Mouse (Mus musculus) large intestine, adult 2 months (tissue): Measurements from ENCODE around the gene Cbx5. TPM values are rescaled to one million over a fixed set of nuclear protein-coding genes. Genes with fewer than 3 reads are reported as not detected.

Experiments used
- DNase-seq: peaks from one replicate; pipeline ENCODE4 v3.0.0-alpha.2; 2012; ENCODE audit warnings: low read depth, low spot score
- WGBS: fragments of 180-500 bp; shearing (Covaris S2); methylation state at CpG from one replicate; pipeline ENCODE4 v1.1.7; 2018; 5-methylcytosine and 5-hydroxymethylcytosine counted together
- polyA plus RNA-seq: library from polyadenylated mRNA; depleted of rRNA; stranded (reverse); fragments of >200 nt; gene quantifications from 2 replicates; pipeline ENCODE4 v1.2.3, GENCODE M21; 2012

The Cbx5 gene
- polyA plus RNA-seq, 1 experiment, result 11.1 TPM

GRCm38 (mm10) chr15:103180406-103180805 lies 59.2 kb downstream of the Cbx5 start:
- DNase-seq, result no peak

DNA sequence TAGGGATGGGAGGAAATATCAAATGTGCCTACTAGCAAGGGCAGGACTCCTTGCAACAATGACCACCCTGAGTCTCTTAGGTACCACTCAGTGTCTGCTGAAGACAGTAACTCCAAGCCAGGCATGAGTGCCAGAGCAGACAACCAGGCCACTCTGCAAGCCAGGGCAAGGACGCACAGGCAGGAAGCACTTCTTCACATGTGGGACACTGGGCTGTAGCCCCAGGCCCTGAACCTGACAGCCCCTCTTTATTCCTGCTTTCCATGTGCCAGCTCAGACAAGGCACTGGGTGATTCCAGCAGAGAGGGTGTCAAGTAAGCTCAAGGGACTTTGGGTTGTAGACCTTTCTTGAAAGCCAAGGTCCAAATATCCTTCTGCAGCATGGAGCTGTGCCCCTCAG lies 60.8 kb downstream of the Cbx5 start:
- DNase-seq, result no peak
- WGBS, result 81% methylated on average over 1 of the region's 1 CpGs

GRCm38 (mm10) chr15:103178137-103178536 lies 61.5 kb downstream of the Cbx5 start:
- 13% methylated on average over 12 of the region's 12 CpGs for WGBS
- no peak for DNase-seq

DNA sequence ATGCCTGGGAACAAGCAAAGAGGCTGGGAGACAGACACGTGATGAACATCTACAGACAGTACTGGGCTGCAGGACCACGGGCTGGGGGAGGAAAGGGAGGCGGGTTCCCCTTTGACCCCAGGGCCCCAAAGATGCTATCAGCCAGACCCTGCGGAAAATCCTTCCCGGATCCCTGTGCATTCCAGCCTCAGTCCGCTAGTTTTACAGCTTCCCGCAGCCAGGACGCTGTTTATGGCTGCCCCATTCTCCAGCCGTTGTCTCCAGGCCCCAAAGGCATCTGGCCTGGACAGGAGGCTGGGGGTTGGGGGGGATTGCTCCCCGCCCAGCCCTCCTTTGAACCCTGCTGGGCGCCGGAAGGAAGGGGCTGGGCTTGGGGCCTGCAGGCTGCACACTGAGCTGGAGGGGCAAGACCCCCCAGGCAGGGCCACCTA lies 62.0 kb downstream of the Cbx5 start:
- WGBS, result 9% methylated on average over 12 of the region's 12 CpGs
- DNase-seq, result no peak

- peak; percentile 59 for DNase-seq
- WGBS, result 2% methylated on average over 18 of the region's 18 CpGs
Observed at GRCm38 (mm10) chr15:103176874-103177421, 62.7 kb downstream of the Cbx5 start.

DNA sequence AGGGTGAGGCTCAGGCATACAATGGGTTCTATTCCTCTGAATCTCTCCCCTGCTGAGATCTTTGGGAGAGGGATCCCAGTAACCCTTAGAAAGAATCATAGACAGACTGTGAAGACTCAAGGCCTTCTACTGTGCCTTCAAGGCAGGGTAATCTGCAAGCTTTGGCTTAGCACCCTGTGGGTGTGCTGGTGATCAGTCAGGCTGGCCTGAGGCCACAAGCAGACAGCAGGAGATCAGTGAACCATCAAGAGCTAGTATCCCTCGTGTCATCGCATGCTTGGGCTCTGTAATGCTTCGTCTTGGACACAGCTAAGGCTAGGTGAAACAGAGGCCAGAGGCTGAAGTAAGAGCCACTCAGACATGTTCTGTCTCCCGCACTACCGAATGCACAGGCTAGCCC lies 66.4 kb downstream of the Cbx5 start:
- 93% methylated on average over 5 of the region's 5 CpGs for WGBS
- no peak for DNase-seq

DNA sequence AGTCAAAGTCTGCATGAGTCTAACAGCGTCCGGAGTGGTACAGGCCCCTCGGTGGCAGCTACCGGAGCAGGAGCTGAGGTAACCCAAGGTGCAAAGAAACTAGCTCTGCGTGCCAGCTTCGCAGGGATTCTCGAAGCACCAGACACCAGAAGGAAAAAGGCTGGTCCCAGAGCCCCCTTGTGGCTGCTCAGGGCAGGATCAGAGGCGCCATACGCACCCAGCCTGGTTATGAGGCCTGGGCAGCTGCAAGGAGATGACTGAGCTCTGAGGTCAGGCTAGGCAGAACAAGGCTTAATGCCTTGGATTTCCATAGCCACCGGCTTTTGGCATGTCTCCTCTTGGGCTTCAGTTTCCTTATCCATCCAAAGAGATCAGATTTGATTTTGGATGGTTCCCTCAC lies 67.1 kb downstream of the Cbx5 start:
- 9% methylated on average over 10 of the region's 10 CpGs for WGBS

GRCm38 (mm10) chr15:103171276-103171675 lies 68.3 kb downstream of the Cbx5 start:
- no peak for DNase-seq

More for the DNA sequence above, 67.1 kb downstream of the Cbx5 start:
- DNase-seq, result no peak

DNA sequence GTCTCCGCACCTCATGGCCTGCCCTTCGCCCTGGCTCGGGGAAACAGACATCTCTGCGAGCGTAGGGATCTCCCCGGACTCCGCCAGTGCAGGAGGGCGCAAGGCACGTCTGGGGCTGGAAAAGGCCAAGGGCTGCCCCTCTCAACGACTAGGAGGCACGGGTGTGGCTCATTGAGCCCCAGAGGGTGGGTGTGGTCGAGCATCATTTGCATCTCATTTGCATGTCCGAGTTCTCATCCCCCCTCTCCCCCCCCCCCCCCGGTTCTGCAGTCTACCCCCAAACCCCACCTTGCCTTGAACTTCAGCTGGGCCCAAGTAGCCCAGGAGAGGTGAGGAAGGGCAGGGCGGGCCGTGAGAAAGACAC lies 69.3 kb downstream of the Cbx5 start:
- DNase-seq, result no peak
- 30% methylated on average over 14 of the region's 16 CpGs for WGBS

More at GRCm38 (mm10) chr15:103171276-103171675, 68.3 kb downstream of the Cbx5 start:
- WGBS, result 18% methylated on average over 8 of the region's 8 CpGs

DNA sequence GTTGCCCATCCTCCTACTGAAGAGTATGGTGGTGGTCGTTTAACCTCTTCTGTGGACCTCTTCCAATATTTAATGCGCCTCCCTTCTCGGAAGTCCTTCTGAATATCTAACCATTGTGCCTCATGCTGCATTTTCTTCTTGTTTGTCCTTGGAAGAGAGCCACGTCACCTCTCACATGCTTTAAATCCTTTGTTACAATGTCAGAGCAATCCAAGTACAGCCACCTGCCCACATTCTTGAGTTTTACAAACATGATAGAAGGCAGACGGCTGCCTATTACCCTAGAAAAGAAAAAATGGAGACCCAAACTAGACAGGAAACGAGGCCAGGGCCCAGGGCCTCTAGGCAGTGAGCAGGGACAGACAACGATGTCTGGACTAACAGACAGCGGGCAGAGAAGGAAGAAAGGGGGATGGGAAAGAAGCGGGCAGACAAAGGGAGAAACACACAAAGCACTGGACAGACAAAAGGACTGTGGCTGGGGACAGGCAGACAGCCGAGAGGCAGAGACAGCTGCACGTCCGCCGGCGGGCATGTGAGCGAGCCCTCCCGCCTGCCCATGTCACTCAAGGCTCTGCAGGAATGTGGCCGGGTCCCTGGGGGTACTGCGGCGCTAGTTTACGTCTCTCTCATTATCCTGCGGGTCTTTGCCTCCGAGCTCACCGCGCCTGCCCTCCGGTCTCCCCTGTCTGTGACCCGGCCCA lies 69.9 kb downstream of the Cbx5 start:
- no peak for DNase-seq
- WGBS, result 19% methylated on average over 26 of the region's 26 CpGs

DNA sequence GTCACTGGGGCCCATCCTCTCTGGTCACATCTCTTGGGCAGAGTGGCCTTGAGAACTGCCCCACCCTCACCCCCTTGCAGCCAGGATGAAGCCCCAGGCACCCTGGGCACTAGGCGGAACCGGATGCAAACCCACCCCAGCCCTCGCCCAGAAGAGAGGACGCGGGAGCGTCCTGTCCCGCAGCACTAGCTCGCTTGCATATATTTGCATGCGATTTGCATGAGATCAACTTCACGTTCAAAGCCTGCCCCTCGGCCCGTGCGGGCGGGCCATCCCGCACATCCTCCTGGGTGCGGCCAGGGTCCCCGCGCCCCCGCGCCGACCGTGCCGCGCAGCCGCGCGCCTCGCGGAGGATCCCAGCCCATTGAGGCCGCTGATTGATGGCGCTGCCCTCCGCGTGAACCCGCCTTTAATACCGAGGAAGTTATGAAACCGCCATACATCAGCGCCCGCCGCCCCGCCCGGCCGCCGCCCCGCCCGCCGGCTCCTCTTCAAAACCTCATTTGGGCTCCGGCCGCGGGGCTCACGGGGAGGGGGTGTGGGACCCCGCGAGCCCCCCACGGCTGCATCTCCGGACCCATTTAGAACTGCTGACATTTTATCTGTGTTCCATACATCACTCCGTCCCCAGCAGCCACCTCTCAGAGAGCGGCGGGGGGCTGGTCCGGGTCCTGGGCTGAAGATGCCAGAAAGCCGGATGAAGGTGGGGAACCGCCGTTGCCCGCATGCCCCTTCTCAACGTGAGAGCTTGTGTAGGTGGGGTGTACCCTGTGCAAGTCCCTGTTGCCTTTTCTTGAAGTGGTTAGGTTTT lies 70.6 kb downstream of the Cbx5 start:
- WGBS, result 2% methylated on average over 63 of the region's 63 CpGs
- DNase-seq, result no peak

DNA sequence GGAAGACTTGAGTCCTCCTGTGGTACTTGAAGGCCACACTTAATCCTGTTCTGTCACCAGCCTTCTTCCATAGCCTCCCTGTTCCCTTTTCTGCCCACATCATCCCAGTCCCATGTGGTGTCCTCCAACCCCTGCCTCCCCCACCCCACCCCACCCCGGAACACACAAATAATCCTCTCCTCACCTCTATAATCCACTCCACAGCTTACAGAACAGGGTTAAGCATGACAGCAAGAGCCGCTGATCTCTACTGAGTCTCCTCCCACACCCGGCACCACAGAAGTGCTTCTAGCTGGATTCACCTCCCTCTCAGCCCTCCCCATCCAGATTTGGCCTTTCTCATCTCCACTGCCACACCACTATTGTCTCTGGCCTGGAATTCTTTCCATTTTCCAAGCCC lies 71.8 kb downstream of the Cbx5 start:
- DNase-seq, result no peak
- 36% methylated on average over 3 of the region's 3 CpGs for WGBS

GRCm38 (mm10) chr15:103167042-103167615 lies 72.5 kb downstream of the Cbx5 start, which contains the start of gene Smug1:
TSS of gene Smug1 (minus strand) at chr15:103167092.
- DNase-seq, result no peak
- 67% methylated on average over 6 of the region's 6 CpGs for WGBS

- no peak for DNase-seq
- WGBS, result 53% methylated on average over 5 of the region's 5 CpGs
Observed at GRCm38 (mm10) chr15:103165924-103166323, 73.7 kb downstream of the Cbx5 start.

DNA sequence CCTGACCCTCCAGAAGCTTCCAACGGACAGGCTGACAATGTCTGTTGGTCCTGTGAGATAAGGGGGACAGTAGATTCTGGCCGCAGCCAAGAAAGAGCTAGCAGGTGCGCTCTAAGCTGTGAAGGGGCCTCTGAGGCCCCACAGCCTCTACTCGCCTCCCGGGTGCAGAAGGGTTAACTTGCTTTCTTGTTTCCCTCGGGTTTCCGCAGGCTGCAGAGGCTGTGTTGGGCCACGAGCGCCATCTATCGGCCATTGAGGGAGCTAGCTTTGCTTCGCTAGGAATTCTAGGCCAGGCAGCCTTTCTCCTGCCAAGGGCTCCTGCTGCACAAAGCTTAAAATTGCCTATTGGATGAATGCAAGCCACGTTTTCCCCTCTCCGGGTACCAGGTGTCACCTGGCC lies 74.2 kb downstream of the Cbx5 start:
- WGBS, result 2% methylated on average over 13 of the region's 13 CpGs
- DNase-seq, result peak; percentile 81

DNA sequence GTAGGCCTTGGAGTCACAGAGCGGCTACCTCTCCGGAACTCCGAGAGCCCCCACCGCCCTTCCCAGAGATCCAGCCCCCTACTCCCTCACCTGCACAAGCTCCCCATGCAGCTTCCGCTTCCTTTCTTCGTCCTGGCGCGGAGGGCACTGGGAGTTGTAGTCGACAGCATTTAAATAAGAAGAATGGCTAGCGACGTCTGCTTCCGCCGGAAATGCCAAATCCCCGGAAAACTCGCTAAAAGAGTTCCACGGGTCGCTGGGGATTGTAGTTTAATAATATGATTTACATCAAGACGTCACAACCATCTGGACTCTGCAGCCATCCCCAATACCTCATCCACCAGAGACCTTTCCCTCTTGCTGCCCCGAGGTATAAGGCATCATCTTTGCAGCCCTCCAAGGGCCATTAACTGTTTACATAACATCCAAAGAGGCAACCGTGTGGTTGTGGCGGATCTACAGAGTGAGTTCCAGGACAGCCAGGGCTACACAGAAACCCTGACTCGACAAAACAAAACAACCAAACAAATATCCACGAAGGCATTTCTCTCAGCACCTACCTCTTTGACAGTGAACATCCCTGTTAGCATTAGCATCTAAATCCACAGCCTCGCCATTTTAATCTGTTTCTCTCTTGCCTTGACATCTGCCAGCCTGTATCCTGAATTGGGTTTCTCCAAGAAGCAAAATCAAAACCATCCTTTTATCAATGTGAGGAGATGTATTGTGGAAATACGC lies 76.3 kb downstream of the Cbx5 start:
- peak; percentile 95 for DNase-seq
- WGBS, result 9% methylated on average over 25 of the region's 25 CpGs

DNA sequence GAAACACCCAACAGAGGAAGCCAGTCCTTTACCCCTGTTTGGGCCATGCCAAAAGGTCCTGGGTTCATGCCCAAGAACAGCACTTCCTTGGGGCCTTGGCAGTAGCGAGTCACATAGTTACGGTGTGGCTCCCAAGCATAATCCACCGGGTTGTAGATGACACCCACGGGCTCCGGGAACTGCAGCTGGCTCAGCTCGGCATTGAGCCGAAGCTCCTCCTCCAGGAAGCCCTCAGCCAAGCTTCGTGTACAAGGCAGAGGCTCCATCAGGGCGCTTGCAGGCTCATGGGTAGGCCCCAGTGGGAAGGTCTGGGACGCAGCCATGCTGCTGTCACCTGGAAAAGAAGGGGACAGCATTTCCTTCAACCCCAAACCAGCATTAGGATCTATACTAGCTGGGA lies 82.0 kb downstream of the Cbx5 start:
- 79% methylated on average over 10 of the region's 10 CpGs for WGBS
- DNase-seq, result no peak

DNA sequence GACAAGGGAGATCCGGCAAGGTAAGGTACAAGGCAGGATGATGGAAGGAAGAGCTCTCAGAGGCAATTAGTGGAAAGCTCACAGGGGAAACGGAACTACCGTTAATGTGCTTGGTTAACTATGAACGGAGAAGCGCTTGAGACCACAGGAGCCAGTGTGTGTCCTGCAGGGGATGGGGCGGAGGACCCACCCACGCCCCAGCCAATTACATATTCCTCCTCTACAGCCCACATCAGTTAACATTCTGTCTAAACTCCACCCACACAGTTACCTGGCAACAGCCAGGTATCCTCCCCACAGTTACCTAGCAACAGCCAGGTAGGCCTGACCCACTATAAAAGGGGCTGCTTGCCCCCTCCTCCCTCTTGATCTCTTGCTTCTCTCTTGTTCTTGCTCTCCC lies 82.7 kb downstream of the Cbx5 start:
- DNase-seq, result no peak
- 89% methylated on average over 7 of the region's 7 CpGs for WGBS

DNA sequence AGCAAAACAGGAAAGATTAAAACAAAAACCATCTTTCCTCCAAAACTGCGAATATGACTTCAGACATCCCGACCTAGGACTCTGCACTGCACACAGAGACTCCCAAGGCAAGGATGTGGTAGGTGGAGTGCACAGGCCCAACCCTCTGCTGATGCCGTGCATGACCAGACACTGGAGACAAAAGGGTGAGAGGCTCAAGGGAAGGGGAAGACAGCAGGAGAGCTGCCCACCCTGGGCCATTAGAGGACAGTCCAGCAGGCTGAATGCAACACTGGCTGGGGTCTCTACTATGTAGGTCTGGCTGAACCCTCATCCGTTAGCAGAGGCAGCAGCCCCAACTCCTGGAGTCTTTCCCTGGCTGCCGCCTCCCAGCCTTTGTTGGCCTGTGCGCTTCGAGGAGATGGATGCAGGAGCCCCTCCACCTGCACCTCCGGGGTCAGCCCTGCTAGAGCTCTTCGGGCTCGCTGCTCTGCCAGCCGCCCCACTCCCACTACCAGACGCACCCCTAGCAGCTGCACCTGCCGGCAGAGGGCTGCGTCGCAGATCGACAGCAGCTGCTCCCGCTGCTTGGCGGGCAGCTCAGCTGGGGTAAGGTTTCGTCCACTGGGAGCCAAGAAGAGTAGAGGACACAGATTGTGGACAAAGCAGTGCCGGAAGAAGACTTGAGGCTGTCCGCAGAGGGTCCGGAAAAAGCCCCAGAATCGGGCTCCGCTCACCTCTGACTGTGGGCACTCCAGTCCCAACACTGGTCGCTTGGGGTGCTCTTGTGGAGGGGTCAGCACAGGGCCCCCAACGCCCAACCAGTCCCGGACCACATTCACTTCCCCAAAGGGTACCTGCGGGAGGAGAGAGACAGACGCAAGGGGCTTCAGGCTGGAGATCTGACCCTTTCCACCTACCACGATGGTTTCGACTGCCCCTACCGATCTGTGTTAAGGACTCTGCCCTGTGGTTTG lies 84.0 kb downstream of the Cbx5 start:
- DNase-seq, result no peak

More for the DNA sequence above, 84.0 kb downstream of the Cbx5 start:
- 79% methylated on average over 32 of the region's 32 CpGs for WGBS
